Mouse (Mus musculus): ENCODE data around the gene Coro7. TPM values are rescaled to one million over a fixed set of nuclear protein-coding genes. Genes with fewer than 3 reads are reported as not detected.

The Coro7 gene
- polyA plus RNA-seq, 1 experiment from 2014 or later: 27.2 TPM

DNA sequence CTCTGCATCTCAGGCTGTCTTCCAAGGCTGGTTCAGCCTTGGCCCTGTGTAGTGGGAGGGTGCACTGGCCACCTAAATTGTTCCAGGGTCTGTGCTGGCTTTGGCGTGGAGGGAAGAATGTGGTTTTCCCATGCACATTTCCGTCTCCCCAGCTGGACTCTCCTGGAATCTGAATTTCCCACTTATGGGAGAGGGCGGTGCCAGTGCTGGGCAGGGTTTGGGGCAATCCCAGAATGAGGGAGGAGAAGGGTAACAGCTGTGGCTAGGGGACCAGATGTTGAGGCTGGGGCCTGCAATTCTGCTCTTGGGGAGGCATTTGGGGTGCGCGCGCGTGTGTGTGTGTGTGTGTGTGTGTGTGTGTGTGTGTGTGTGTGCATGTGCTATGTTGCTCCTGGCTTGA is 82.3 kb downstream of the Coro7 start:
- DNase-seq (ENCODE audit: low spot score) (no peak), ATAC-seq (ENCODE audit: low FRiP score) (no peak)
- Histone ChIP-seq H3K27ac (no peak overlapping the region), H3K9ac (peak overlapping the region; percentile 25; the same call in 1 of the 2 replicates), H3K36me3 (replicated peaks; ENCODE audit: control insufficient read depth, insufficient read depth) (no peaks in the 10 kb centered on the region), H3K9me3 (ENCODE audit: control insufficient read depth, low read length) (no peaks in the 10 kb centered on the region), H3K4me3 (replicated peaks; ENCODE audit: low read length) (peak overlapping the region; percentile 87; the same call in 1 of the 2 replicates), H3K4me2 (replicated peaks) (peak overlapping the region; percentile 91), H3K27me3 (ENCODE audit: control insufficient read depth, insufficient read depth, low read length) (no peaks in the 10 kb centered on the region), H3K4me1 (replicated peaks; ENCODE audit: control insufficient read depth, insufficient read depth, low read length) (peaks cover 57% of the 10 kb centered on the region)
- 58% methylated on average over 7 of the region's 7 CpGs for WGBS

DNA sequence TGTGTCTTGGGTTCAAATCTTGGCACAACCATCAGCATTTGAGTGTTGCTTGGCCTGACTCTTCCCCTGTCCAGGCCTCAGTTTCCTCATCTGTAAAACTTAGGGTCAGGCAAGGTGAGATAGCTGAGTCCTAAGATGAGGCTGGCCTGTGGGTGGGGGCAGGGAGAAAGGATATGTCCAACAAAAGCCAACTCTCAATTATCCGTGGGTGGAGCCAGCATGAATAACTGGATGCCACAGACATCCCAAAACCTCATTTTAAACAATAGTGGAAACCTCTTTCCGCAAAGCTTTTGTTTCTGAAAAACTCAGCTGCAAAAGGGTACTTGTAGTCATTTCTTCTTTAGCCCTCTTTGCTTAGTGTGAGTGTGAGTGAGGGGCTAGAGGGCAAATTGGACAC is 82.7 kb downstream of the Coro7 start:
- WGBS: 26% methylated on average over 2 of the region's 2 CpGs
- H3K4me2 ChIP-seq (replicated peaks): peak overlapping the region; percentile 91
- no peaks in the 10 kb centered on the region for H3K36me3 ChIP-seq (replicated peaks; ENCODE audit: control insufficient read depth, insufficient read depth)
- peaks cover 52% of the 10 kb centered on the region for H3K4me1 ChIP-seq (replicated peaks; ENCODE audit: control insufficient read depth, insufficient read depth, low read length)
- no peaks in the 10 kb centered on the region for H3K27me3 ChIP-seq (ENCODE audit: control insufficient read depth, insufficient read depth, low read length)
- peak overlapping the region; percentile 98; the same call in 1 of the 2 replicates for H3K9ac ChIP-seq
- peak overlapping the region; percentile 87; the same call in 1 of the 2 replicates for H3K4me3 ChIP-seq (replicated peaks; ENCODE audit: low read length)
- H3K27ac ChIP-seq: 0 out of 2 replicates have a peak overlapping the region, but pooled peaks have one; percentile 26
- ATAC-seq (ENCODE audit: low FRiP score) (no peak), DNase-seq (ENCODE audit: low spot score) (no peak)
- no peaks in the 10 kb centered on the region for H3K9me3 ChIP-seq (ENCODE audit: control insufficient read depth, low read length)

DNA sequence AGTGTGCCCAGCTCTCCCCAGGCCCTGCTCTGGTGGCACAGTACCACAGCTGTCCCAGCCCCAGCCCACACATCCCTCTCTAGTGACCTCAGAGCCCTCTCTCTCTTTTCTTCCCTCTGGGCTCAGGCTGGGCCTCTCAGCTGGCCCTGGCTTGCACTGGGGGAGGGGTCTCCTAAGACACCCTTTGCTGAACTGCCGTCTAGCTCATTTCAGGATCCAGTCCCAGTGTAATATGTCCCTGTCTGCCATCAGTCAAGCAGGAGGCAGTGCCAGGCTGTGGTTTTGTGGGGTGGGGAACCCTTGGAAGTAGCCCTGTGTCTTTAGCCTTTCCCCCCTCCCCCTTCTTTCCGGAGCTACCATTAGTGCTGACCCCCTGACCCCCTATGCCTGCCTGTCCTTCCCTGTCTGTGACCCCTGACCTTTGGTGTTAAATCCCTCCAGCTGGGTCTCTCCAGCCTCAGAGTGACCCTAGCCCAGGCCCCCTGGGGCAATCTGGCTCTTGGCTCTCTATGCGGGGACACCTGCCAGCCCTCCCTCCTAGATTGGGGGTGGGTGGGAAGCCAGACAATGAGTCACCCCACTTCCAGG is 83.3 kb downstream of the Coro7 start:
- DNase-seq (ENCODE audit: low spot score) (no peak), ATAC-seq (ENCODE audit: low FRiP score) (no peak)
- H3K4me1 ChIP-seq (replicated peaks; ENCODE audit: control insufficient read depth, insufficient read depth, low read length): peaks cover 51% of the 10 kb centered on the region

DNA sequence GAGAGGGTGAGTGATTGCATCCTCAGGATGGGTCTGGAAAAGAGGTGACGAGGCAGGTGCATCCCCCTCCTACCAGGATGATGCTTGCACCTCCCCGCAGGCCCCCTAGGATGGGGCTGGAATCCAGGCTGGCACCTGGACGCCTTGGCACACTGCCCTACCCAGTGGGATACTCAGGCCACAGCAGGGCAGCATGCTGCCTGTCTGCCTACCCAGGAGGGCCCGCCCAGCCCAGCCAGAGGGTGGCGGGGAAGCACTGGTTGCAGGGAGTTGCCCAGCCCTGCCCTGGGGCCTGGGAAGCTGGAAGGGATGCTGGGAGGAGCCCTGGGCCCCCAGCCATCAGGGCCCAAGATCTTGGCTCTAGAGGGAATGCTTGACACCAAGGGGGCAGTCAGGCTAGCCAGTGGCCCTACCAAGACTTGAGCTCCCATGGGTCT is 84.0 kb downstream of the Coro7 start:
- peaks cover 2% of the 10 kb centered on the region; the same call in 1 of the 2 replicates for H3K36me3 ChIP-seq (replicated peaks; ENCODE audit: control insufficient read depth, insufficient read depth)
- 2% methylated on average over 5 of the region's 5 CpGs for WGBS
- peaks cover 51% of the 10 kb centered on the region for H3K4me1 ChIP-seq (replicated peaks; ENCODE audit: control insufficient read depth, insufficient read depth, low read length)
- peak overlapping the region; percentile 98 for H3K9ac ChIP-seq
- no peaks in the 10 kb centered on the region for H3K9me3 ChIP-seq (ENCODE audit: control insufficient read depth, low read length)
- peak overlapping the region; percentile 94 for H3K27ac ChIP-seq
- DNase-seq (ENCODE audit: low spot score) (no peak), ATAC-seq (ENCODE audit: low FRiP score) (peak; percentile 7; the same call in 1 of the 2 replicates)
- H3K4me3 ChIP-seq (replicated peaks; ENCODE audit: low read length): peak overlapping the region; percentile 87
- H3K27me3 ChIP-seq (ENCODE audit: control insufficient read depth, insufficient read depth, low read length): no peaks in the 10 kb centered on the region
- H3K4me2 ChIP-seq (replicated peaks): peak overlapping the region; percentile 91

More for the DNA sequence above, 83.3 kb downstream of the Coro7 start:
- Histone ChIP-seq H3K4me3 (replicated peaks; ENCODE audit: low read length) (peak overlapping the region; percentile 87), H3K9ac (peak overlapping the region; percentile 98), H3K27ac (peak overlapping the region; percentile 94), H3K27me3 (ENCODE audit: control insufficient read depth, insufficient read depth, low read length) (no peaks in the 10 kb centered on the region), H3K4me2 (replicated peaks) (peak overlapping the region; percentile 91), H3K9me3 (ENCODE audit: control insufficient read depth, low read length) (no peaks in the 10 kb centered on the region), H3K36me3 (replicated peaks; ENCODE audit: control insufficient read depth, insufficient read depth) (no peaks in the 10 kb centered on the region)
- 11% methylated on average over 3 of the region's 3 CpGs for WGBS

DNA sequence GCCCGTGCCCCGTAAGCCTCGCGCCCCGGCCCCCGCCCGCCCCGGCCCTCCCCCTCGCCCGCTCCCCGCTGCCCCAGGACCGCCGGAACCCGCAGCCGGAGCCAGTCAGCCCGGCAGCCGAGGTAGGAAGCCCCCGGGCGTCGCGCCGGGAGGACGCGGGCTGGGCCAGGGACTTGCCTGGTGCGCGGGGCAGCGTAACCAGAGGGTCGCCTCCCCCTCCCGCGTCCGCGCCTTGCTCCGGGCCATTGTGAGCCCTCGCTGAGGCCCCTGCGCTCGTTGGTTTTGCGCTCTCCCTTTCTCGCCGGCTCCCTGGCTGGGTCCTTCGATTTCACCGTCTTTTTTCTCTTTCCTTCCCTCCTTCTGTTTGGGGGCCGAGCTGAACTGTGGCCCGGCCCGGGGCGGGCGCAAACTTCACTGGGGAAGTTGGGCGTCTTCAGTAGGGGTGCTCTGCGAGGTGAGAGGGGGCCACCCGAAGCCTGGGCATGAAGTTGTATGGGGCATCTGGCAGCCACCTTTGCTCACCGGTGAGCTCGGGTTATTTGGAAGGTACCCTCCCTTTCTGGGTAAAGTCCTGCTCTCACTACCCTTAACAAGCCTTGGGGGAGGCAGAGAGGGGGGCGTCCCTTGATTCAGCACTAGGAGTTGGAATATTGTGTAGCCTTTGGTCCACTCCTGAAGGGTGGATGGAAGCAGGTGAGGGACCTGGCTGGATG is 84.6 kb downstream of the Coro7 start:
- Histone ChIP-seq H3K36me3 (replicated peaks; ENCODE audit: control insufficient read depth, insufficient read depth) (peaks cover 6% of the 10 kb centered on the region; the same call in 1 of the 2 replicates), H3K9me3 (ENCODE audit: control insufficient read depth, low read length) (no peaks in the 10 kb centered on the region), H3K4me2 (replicated peaks) (peak overlapping the region; percentile 91), H3K4me1 (replicated peaks; ENCODE audit: control insufficient read depth, insufficient read depth, low read length) (peaks cover 51% of the 10 kb centered on the region), H3K27me3 (ENCODE audit: control insufficient read depth, insufficient read depth, low read length) (no peaks in the 10 kb centered on the region), H3K4me3 (replicated peaks; ENCODE audit: low read length) (peak overlapping the region; percentile 87), H3K27ac (peak overlapping the region; percentile 94), H3K9ac (peak overlapping the region; percentile 98)
- 0% methylated on average over 27 of the region's 52 CpGs for WGBS
- DNase-seq (ENCODE audit: low spot score): no peak
- peak; percentile 42 for ATAC-seq (ENCODE audit: low FRiP score)

DNA sequence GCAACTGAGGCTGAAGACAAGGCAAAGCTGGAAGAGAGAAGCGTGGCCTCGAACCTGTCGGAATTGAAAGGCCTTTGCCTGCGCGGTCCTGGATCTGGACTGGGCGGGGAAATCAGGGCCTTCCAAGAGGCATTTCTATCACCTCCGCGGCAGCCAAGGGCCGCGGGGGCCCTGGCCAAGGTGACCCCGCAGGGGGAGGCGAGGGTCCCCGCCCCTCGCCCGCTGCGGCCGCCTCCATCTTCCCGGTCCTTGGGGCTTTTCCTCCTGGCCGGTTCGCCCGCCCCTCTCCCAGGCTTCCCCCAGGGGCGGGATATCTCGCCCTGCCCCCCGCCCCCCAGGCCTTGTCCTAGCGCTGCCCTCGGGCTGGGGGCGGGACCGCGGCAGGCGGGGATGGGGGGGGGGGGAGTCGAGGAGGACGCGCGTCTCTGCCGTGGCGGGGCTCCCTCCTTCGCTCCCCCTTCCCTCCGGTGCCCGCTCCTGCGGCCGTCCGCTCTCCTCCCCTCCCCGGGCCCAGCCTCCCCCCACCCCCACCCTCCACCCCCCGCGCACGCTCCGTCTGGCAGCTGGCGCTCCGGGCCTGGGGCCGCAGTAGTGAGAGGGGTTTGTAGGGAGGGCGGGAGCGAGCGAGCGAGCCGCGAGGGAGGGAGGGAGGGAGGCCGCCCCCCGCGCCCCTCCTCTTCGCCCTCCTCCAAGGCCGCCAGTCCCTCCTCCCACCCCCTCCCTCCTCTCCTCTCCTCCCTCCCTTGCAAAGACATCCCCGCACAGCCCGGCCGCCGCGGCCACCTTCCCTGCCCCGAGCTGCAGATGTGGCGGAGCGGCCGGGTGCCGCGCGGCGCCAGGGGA is 85.4 kb downstream of the Coro7 start, which contains the start of gene Glis2:
Gene Glis2, plus strand, starts transcription at position 743 of the 843 bp plus-strand sequence.
- WGBS: under 1% methylated on average over 22 of the region's 74 CpGs
- peak; percentile 77 for DNase-seq (ENCODE audit: low spot score)
- ATAC-seq (ENCODE audit: low FRiP score): peak; percentile 89

DNA sequence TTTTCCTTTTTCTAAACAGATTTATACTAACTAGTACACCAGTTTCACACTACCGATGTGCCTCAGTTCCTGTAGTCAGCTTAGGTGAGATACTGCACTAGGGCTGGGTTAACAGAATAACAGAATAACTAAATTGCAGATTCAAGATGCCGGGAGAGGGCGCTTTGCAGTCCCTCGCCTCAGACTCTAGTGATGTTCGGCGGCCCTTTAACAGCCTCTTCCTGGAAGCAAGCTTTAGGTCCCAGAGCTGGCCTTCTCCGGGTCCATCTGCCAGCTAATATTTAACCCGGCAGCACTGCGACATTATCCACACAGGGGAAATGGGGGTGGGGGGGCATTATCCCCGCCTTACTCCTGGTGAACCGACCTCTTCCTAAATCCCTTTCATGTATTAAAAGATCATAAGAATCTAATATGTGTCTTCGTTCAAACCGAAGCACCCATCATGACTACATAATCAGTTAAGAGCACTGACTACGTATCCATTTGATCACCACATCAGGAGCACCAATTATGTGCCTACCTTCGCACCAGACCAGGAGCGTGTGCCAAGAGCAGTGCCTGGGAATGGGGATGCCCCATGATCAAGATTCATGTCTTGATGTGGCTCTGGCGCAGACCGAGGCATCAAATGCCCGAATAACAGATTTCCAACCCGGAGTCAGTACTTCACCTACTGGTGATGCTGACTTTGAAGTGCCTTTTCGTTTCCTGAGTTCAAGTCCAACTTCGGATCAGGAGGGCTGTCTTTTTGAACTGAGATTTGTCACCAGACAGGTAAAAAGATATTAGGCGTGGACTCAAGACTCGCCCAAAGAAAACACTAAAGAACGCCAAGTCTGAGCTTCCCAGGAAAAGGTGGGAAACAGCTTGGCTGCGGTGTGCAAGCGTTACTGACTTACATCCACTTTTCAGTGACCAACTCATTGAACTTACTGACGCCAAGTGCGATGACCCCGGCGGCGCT is 86.4 kb downstream of the Coro7 start:
- Histone ChIP-seq H3K4me3 (replicated peaks; ENCODE audit: low read length) (peak overlapping the region; percentile 87), H3K4me1 (replicated peaks; ENCODE audit: control insufficient read depth, insufficient read depth, low read length) (peaks cover 40% of the 10 kb centered on the region), H3K27ac (peak overlapping the region; percentile 94), H3K9ac (peak overlapping the region; percentile 98), H3K4me2 (replicated peaks) (peak overlapping the region; percentile 91), H3K36me3 (replicated peaks; ENCODE audit: control insufficient read depth, insufficient read depth) (peaks cover 6% of the 10 kb centered on the region; the same call in 1 of the 2 replicates), H3K9me3 (ENCODE audit: control insufficient read depth, low read length) (no peaks in the 10 kb centered on the region), H3K27me3 (ENCODE audit: control insufficient read depth, insufficient read depth, low read length) (no peaks in the 10 kb centered on the region)
- no peak for ATAC-seq (ENCODE audit: low FRiP score)
- peak; percentile 76 for DNase-seq (ENCODE audit: low spot score)
- WGBS: 11% methylated on average over 32 of the region's 32 CpGs

More for the DNA sequence above, 85.4 kb downstream of the Coro7 start, which contains the start of gene Glis2:
- Histone ChIP-seq H3K27me3 (ENCODE audit: control insufficient read depth, insufficient read depth, low read length) (no peaks in the 10 kb centered on the region), H3K4me2 (replicated peaks) (peak within 1 kb of the TSS; percentile 91), H3K9me3 (ENCODE audit: control insufficient read depth, low read length) (no peaks in the 10 kb centered on the region), H3K36me3 (replicated peaks; ENCODE audit: control insufficient read depth, insufficient read depth) (peaks cover 6% of the 10 kb centered on the region; the same call in 1 of the 2 replicates), H3K4me1 (replicated peaks; ENCODE audit: control insufficient read depth, insufficient read depth, low read length) (peaks cover 50% of the 10 kb centered on the region), H3K4me3 (replicated peaks; ENCODE audit: low read length) (peak within 1 kb of the TSS; percentile 87), H3K9ac (peak within 1 kb of the TSS; percentile 98), H3K27ac (peak within 1 kb of the TSS; percentile 94)

DNA sequence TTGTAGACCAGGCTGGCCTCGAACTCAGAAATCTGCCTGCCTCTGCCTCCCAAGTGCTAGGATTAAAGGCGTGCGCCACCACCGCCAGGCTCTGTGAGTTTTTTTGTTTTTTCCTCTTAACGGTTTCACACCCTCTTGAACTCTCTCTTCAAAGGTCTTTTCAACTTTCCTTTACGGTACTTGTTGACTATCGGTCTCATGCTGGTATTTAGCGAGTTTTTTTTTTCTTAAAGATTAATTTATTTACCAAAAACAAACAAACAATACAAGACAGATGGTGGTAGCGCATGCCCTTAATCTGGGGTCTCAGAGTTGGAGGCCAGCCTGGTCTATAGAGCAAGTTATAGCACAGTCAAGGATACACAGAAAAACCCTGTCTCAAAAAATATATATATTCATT is 89.3 kb downstream of the Coro7 start:
- Histone ChIP-seq H3K9me3 (ENCODE audit: control insufficient read depth, low read length) (no peaks in the 10 kb centered on the region), H3K4me1 (replicated peaks; ENCODE audit: control insufficient read depth, insufficient read depth, low read length) (peaks cover 24% of the 10 kb centered on the region), H3K27ac (no peak overlapping the region), H3K27me3 (ENCODE audit: control insufficient read depth, insufficient read depth, low read length) (no peaks in the 10 kb centered on the region), H3K4me3 (replicated peaks; ENCODE audit: low read length) (no peak overlapping the region), H3K36me3 (replicated peaks; ENCODE audit: control insufficient read depth, insufficient read depth) (peaks cover 6% of the 10 kb centered on the region; the same call in 1 of the 2 replicates), H3K4me2 (replicated peaks) (no peak overlapping the region), H3K9ac (no peak overlapping the region)
- ATAC-seq (ENCODE audit: low FRiP score): no peak
- WGBS: 98% methylated on average over 9 of the region's 9 CpGs
- DNase-seq (ENCODE audit: low spot score): peak; percentile 82
